ENCODE assay signal across 10 mouse cellular contexts in genomic region chr8:121393111-121393510, GRCm38 (mm10).
DNase-seq lines count a peak whose midpoint lies in the region; ATAC-seq lines count a peak whose summit lies in the region.
"Had no signal": no experiment of that assay in that cellular context is flagged by ENCODE, and none has a peak within 500 bp of the region (broad histone marks: within the 10 kb centered on the region; RNA-seq: fewer than 3 reads in every experiment).

No protein-coding gene starts in this region.

- WGBS in liver, embryonic 11.5 days = 8% methylated on average over 9 of the region's 9 CpGs
- WGBS in embryonic facial prominence, embryonic 10.5 days = 12% methylated on average over 9 of the region's 9 CpGs

- no peaks in the 10 kb centered on the region for H3K36me3 ChIP-seq in liver, embryonic 11.5 days (ENCODE audit: control insufficient read depth, insufficient read depth, low read length)
- H3K36me3 ChIP-seq in embryonic facial prominence, embryonic 10.5 days (replicated peaks) = no peaks in the 10 kb centered on the region
- H3K36me3 ChIP-seq: embryonic facial prominence, embryonic 15.5 days; limb, embryonic 12.5 days had no signal

- peaks cover 37% of the 10 kb centered on the region for H3K27me3 ChIP-seq in liver, embryonic 11.5 days (replicated peaks; ENCODE audit: control insufficient read depth, insufficient read depth, low read length)
- peaks cover 92% of the 10 kb centered on the region for H3K27me3 ChIP-seq in embryonic facial prominence, embryonic 10.5 days (replicated peaks; ENCODE audit: low read depth, poor library complexity, severe bottlenecking)

- H3K9ac ChIP-seq in liver, embryonic 11.5 days (ENCODE audit: low read depth, low read length) = no peak overlapping the region
- H3K9ac ChIP-seq: embryonic facial prominence, embryonic 15.5 days had no signal

- no peak for ATAC-seq in liver, embryonic 11.5 days (replicated peaks; ENCODE audit: low FRiP score)

- no peak overlapping the region for H3K27ac ChIP-seq in liver, embryonic 11.5 days (ENCODE audit: low read depth, low read length)
- H3K27ac ChIP-seq in embryonic facial prominence, embryonic 10.5 days (replicated peaks) = no peak overlapping the region
- H3K27ac ChIP-seq: embryonic facial prominence, embryonic 15.5 days; limb, embryonic 12.5 days had no signal

- DNase-seq in adrenal gland, adult 18-20 months (ENCODE audit: low spot score in 2 of 2) = peak; percentile 35 to 51
- DNase-seq in adrenal gland, adult 8-10 months = no peak
- peak; percentile 59 for DNase-seq in liver
- no peak for DNase-seq in liver, embryonic 11.5 days (ENCODE audit: low spot score)
- peak; percentile 77 for DNase-seq in embryonic facial prominence, embryonic 10.5 days (ENCODE audit: low spot score)
- peak; percentile 90 for DNase-seq in kidney, postnatal 10 days
- DNase-seq in retina, embryonic 14.5 days (ENCODE audit: low spot score) = peak; percentile 83
- DNase-seq in thymus, postnatal 10 days (ENCODE audit: low spot score in 2 of 2) = no peak

- no peak overlapping the region for H3K4me2 ChIP-seq in liver, embryonic 11.5 days
- H3K4me2 ChIP-seq: embryonic facial prominence, embryonic 15.5 days; limb, embryonic 12.5 days had no signal

- H3K4me1 ChIP-seq in liver, embryonic 11.5 days (replicated peaks; ENCODE audit: control insufficient read depth, insufficient read depth, low read length) = peaks cover 4% of the 10 kb centered on the region; the same call in 1 of the 2 replicates
- H3K4me1 ChIP-seq in embryonic facial prominence, embryonic 10.5 days = peaks cover 82% of the 10 kb centered on the region

- no peaks in the 10 kb centered on the region for H3K9me3 ChIP-seq in liver, embryonic 11.5 days (ENCODE audit: control insufficient read depth, low read length)
- H3K9me3 ChIP-seq in embryonic facial prominence, embryonic 10.5 days = no peaks in the 10 kb centered on the region
- H3K9me3 ChIP-seq: embryonic facial prominence, embryonic 15.5 days; limb, embryonic 12.5 days had no signal

- no peak overlapping the region for H3K4me3 ChIP-seq in liver, embryonic 11.5 days (ENCODE audit: low read depth, low read length)
- H3K4me3 ChIP-seq in embryonic facial prominence, embryonic 10.5 days = no peak overlapping the region
- H3K4me3 ChIP-seq: embryonic facial prominence, embryonic 15.5 days; limb, embryonic 12.5 days had no signal

Comparison
In these comparisons a context has a peak if more than half of its experiments do, and no peak if none do; other contexts are left out.
1. DNase-seq: peak in adrenal gland, adult 18-20 months (2 of 2), liver (single experiment), embryonic facial prominence, embryonic 10.5 days (single experiment), kidney, postnatal 10 days (single experiment) and retina, embryonic 14.5 days (single experiment); none in adrenal gland, adult 8-10 months (single experiment), liver, embryonic 11.5 days (single experiment) and thymus, postnatal 10 days (0 of 2).